Mouse (Mus musculus): ENCODE measurements at regions not wholly inside any gene's neighbourhood (a gene's known extent, or its start where the extent isn't known, plus 50 kb on each side); places are given as distances from the start of the nearest gene placed in this dataset.

GRCm38 (mm10) chr8:34225011-34225890 lies 113.7 kb upstream of the Gm10131 start:
- TF ChIP-seq POLR2A (IDR thresholded peaks at IDR 0.05; ENCODE audit: borderline replicate concordance, low read depth, low read length) (no peak), CTCF (IDR thresholded peaks at IDR 0.05; ENCODE audit: low read depth, low read length) (no peak)
